25 mouse cellular contexts compared by ENCODE assay signal in the genomic region with DNA sequence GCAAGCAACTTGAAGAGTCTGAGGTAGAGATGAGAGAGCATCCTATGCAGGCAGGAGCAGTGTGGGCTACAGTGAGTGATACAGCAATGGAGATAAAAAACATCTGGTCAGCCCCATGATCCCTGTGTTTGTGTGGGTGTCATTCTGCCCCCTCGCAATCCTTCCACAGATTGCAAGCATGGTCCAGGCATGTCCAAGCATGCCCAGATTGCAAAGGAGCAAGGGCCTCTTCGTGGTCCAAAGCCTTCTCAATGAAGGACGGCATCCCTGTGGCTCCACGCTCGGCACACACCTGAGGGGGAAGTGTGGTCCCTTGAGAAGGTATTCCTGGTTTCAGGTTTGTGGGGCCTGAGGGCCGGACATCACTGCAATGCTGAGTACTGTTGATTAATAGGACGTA.
A peak's percentile ranks its signal among the peaks of the same experiment; 100 is the strongest.
DNase-seq lines count a peak whose midpoint lies in the region; ATAC-seq and TF ChIP-seq lines count a peak whose summit lies in the region.
"Had no signal": no experiment of that assay in that cellular context is flagged by ENCODE, and none has a peak within 500 bp of the region (broad histone marks: within the 10 kb centered on the region; RNA-seq: fewer than 3 reads in every experiment).

No protein-coding gene starts in this region.

- no peak for TF ChIP-seq CTCF in midbrain, postnatal 0 days (IDR thresholded peaks at IDR 0.05)

- 68% methylated on average over 7 of the region's 7 CpGs for WGBS in forebrain, embryonic 10.5 days
- WGBS in forebrain, embryonic 11.5 days = 59% methylated on average over 7 of the region's 7 CpGs
- WGBS in midbrain, embryonic 10.5 days = 69% methylated on average over 7 of the region's 7 CpGs
- 74% methylated on average over 7 of the region's 7 CpGs for WGBS in midbrain, embryonic 15.5 days
- 77% methylated on average over 7 of the region's 7 CpGs for WGBS in midbrain, postnatal 0 days

- no peaks in the 10 kb centered on the region for H3K9me3 ChIP-seq in forebrain, embryonic 10.5 days
- H3K9me3 ChIP-seq in forebrain, embryonic 11.5 days (ENCODE audit: control insufficient read depth, low read length) = no peaks in the 10 kb centered on the region
- H3K9me3 ChIP-seq in midbrain, embryonic 10.5 days (replicated peaks) = no peaks in the 10 kb centered on the region
- H3K9me3 ChIP-seq in midbrain, embryonic 15.5 days = no peaks in the 10 kb centered on the region
- H3K9me3 ChIP-seq in midbrain, postnatal 0 days (ENCODE audit: low read length) = no peaks in the 10 kb centered on the region
- H3K9me3 ChIP-seq: embryonic facial prominence, embryonic 10.5 days; embryonic facial prominence, embryonic 12.5 days; forebrain, embryonic 13.5 days; forebrain, embryonic 15.5 days; G1E had no signal

- H3K9ac ChIP-seq in forebrain, embryonic 11.5 days (ENCODE audit: low read length) = no peak overlapping the region
- H3K9ac ChIP-seq in midbrain, embryonic 15.5 days = no peak overlapping the region
- no peak overlapping the region for H3K9ac ChIP-seq in midbrain, postnatal 0 days (replicated peaks; ENCODE audit: low read length, poor library complexity, severe bottlenecking)
- H3K9ac ChIP-seq: embryonic facial prominence, embryonic 12.5 days; forebrain, embryonic 13.5 days; forebrain, embryonic 15.5 days; forebrain, postnatal 0 days had no signal

- no peak overlapping the region for H3K4me3 ChIP-seq in forebrain, embryonic 10.5 days
- H3K4me3 ChIP-seq in forebrain, embryonic 11.5 days (ENCODE audit: low read depth, low read length) = no peak overlapping the region
- no peak overlapping the region for H3K4me3 ChIP-seq in midbrain, embryonic 10.5 days
- H3K4me3 ChIP-seq in midbrain, embryonic 15.5 days = no peak overlapping the region
- H3K4me3 ChIP-seq in midbrain, postnatal 0 days (ENCODE audit: low read depth, low read length) = no peak overlapping the region
- H3K4me3 ChIP-seq: embryonic facial prominence, embryonic 10.5 days; embryonic facial prominence, embryonic 12.5 days; forebrain, embryonic 13.5 days; forebrain, embryonic 15.5 days had no signal

- H3K4me1 ChIP-seq in forebrain, embryonic 10.5 days = peaks cover 32% of the 10 kb centered on the region
- peaks cover 6% of the 10 kb centered on the region; the same call in 1 of the 2 replicates for H3K4me1 ChIP-seq in forebrain, embryonic 11.5 days (replicated peaks; ENCODE audit: control insufficient read depth, insufficient read depth, low read length)
- H3K4me1 ChIP-seq in midbrain, embryonic 10.5 days = peaks cover 22% of the 10 kb centered on the region
- H3K4me1 ChIP-seq in midbrain, embryonic 15.5 days = peaks cover 6% of the 10 kb centered on the region; the same call in 1 of the 2 replicates
- no peaks in the 10 kb centered on the region for H3K4me1 ChIP-seq in midbrain, postnatal 0 days (ENCODE audit: insufficient read depth, low read length)
- H3K4me1 ChIP-seq: embryonic facial prominence, embryonic 12.5 days had no signal

- no peak for DNase-seq in forebrain, embryonic 10.5 days (ENCODE audit: extremely low spot score, low spot score)
- DNase-seq in forebrain, embryonic 11.5 days (ENCODE audit: low spot score) = no peak
- DNase-seq in midbrain, embryonic 10.5 days (ENCODE audit: low spot score) = no peak
- peak; percentile 42 for DNase-seq in R1 (ENCODE audit: low read depth, low spot score)
- no peak for DNase-seq in midbrain, postnatal 0 days (ENCODE audit: low spot score)
- no peak for DNase-seq in left cerebral cortex, postnatal 14 days (ENCODE audit: low spot score in 2 of 2)
- DNase-seq: adrenal gland, adult 8-10 months; adrenal gland, postnatal 14 days; adrenal gland, postnatal 36 days; B cell, adult 2 months; cerebellum, adult 11-12 months; cerebellum, adult 2 months; cerebellum, adult 9-10 months; cerebellum, postnatal 10 days; cerebellum, postnatal 25 days; forebrain, postnatal 0 days had no signal

- intact Hi-C loops in left cerebral cortex, postnatal 14 days (cut with DNase I) = no loop called here

- H3K27me3 ChIP-seq in forebrain, embryonic 10.5 days (ENCODE audit: poor library complexity, severe bottlenecking) = peaks cover 80% of the 10 kb centered on the region
- H3K27me3 ChIP-seq in forebrain, embryonic 11.5 days (ENCODE audit: control insufficient read depth, insufficient read depth, low read length) = no peaks in the 10 kb centered on the region
- peaks cover 45% of the 10 kb centered on the region for H3K27me3 ChIP-seq in midbrain, embryonic 10.5 days (ENCODE audit: low read depth, poor library complexity, severe bottlenecking)
- peaks cover 2% of the 10 kb centered on the region; the same call in 1 of the 2 replicates for H3K27me3 ChIP-seq in midbrain, embryonic 15.5 days (replicated peaks)
- no peaks in the 10 kb centered on the region for H3K27me3 ChIP-seq in midbrain, postnatal 0 days (ENCODE audit: insufficient read depth, low read length)

- H3K4me2 ChIP-seq in forebrain, embryonic 11.5 days (ENCODE audit: low read depth, low read length, severe bottlenecking) = no peak overlapping the region
- H3K4me2 ChIP-seq in midbrain, embryonic 15.5 days = no peak overlapping the region
- no peak overlapping the region for H3K4me2 ChIP-seq in midbrain, postnatal 0 days (ENCODE audit: low read depth, low read length, poor library complexity, severe bottlenecking)
- H3K4me2 ChIP-seq: embryonic facial prominence, embryonic 12.5 days; forebrain, embryonic 13.5 days; forebrain, embryonic 15.5 days had no signal

- peak overlapping the region; percentile 67 for H3K27ac ChIP-seq in forebrain, embryonic 10.5 days
- H3K27ac ChIP-seq in forebrain, embryonic 11.5 days (ENCODE audit: low read depth, low read length) = no peak overlapping the region
- peak overlapping the region; percentile 33; the same call in 1 of the 2 replicates for H3K27ac ChIP-seq in midbrain, embryonic 10.5 days (replicated peaks)
- H3K27ac ChIP-seq in midbrain, embryonic 15.5 days = no peak overlapping the region
- no peak overlapping the region for H3K27ac ChIP-seq in midbrain, postnatal 0 days (ENCODE audit: low read depth, low read length)
- H3K27ac ChIP-seq: embryonic facial prominence, embryonic 10.5 days; embryonic facial prominence, embryonic 12.5 days; forebrain, embryonic 13.5 days; forebrain, embryonic 15.5 days had no signal

- ATAC-seq in forebrain, embryonic 11.5 days (replicated peaks; ENCODE audit: low FRiP score) = no peak
- no peak for ATAC-seq in midbrain, embryonic 15.5 days (replicated peaks)
- ATAC-seq in midbrain, postnatal 0 days (ENCODE audit: low FRiP score) = no peak
- ATAC-seq: activated CD4-positive, CD25-positive, alpha-beta regulatory T cell, adult 4 months; CD4-positive, CD25-positive, alpha-beta regulatory T cell, adult 4 months; forebrain, embryonic 13.5 days; forebrain, embryonic 15.5 days; forebrain, postnatal 0 days; Patski had no signal

- no peaks in the 10 kb centered on the region for H3K36me3 ChIP-seq in forebrain, embryonic 10.5 days (replicated peaks)
- no peaks in the 10 kb centered on the region for H3K36me3 ChIP-seq in forebrain, embryonic 11.5 days (ENCODE audit: control insufficient read depth, insufficient read depth, low read length)
- H3K36me3 ChIP-seq in midbrain, embryonic 10.5 days = no peaks in the 10 kb centered on the region
- no peaks in the 10 kb centered on the region for H3K36me3 ChIP-seq in midbrain, embryonic 15.5 days (replicated peaks)
- H3K36me3 ChIP-seq in midbrain, postnatal 0 days (ENCODE audit: insufficient read depth, low read length) = no peaks in the 10 kb centered on the region
- H3K36me3 ChIP-seq: embryonic facial prominence, embryonic 10.5 days; embryonic facial prominence, embryonic 12.5 days; forebrain, embryonic 15.5 days; G1E had no signal

Comparison
In these comparisons a context has a peak if more than half of its experiments do, and no peak if none do; other contexts are left out.
1. H3K27ac ChIP-seq: peak in forebrain, embryonic 10.5 days (single experiment) and midbrain, embryonic 10.5 days (single experiment); none in forebrain, embryonic 11.5 days (single experiment), midbrain, embryonic 15.5 days (single experiment) and midbrain, postnatal 0 days (single experiment).